Mouse (Mus musculus) C2C12 (cell line): ENCODE data around the gene Tmem265. TPM values are rescaled to one million over a fixed set of nuclear protein-coding genes. Genes with fewer than 3 reads are reported as not detected.
A peak's percentile ranks its signal among the peaks of the same experiment; 100 is the strongest.

Experiments used
- H3K27me3 ChIP-seq: one replicate; pipeline ENCODE4 v1.6.1; 2011; ENCODE audit not compliant: control insufficient read depth, insufficient read depth, insufficient read length
- H3K36me3 ChIP-seq: one replicate; pipeline ENCODE4 v1.6.1; 2011; ENCODE audit not compliant: control insufficient read depth, insufficient read depth
- H3K4me3 ChIP-seq: one replicate; pipeline ENCODE4 v1.5.1; 2011; ENCODE audit warnings: mild to moderate bottlenecking, control low read depth; ENCODE audit not compliant: poor library complexity, insufficient read depth, severe bottlenecking
- H3K79me2 ChIP-seq: one replicate; pipeline ENCODE4 v1.6.1; 2011; ENCODE audit not compliant: control insufficient read depth, insufficient read depth
- H3K79me3 ChIP-seq: one replicate; pipeline ENCODE4 v1.6.1; 2011; ENCODE audit warnings: low read depth, control low read depth
- H3ac ChIP-seq: one replicate; pipeline ENCODE3; 2011; ENCODE audit warnings: low read depth; ENCODE audit not compliant: control insufficient read depth, insufficient read length
- CEBPB ChIP-seq: IDR thresholded peaks from one replicate; pipeline ENCODE4 v1.6.1; 2011; ENCODE audit warnings: low read depth, mild to moderate bottlenecking, control low read depth, moderate library complexity
- CTCF ChIP-seq: IDR thresholded peaks from one replicate; pipeline ENCODE4 v1.5.1; 2011; ENCODE audit not compliant: control insufficient read depth, insufficient read depth, insufficient read length
- FOSL1 ChIP-seq: IDR thresholded peaks from one replicate; pipeline ENCODE4 v1.8.0; 2011; ENCODE audit warnings: mild to moderate bottlenecking, low read length; ENCODE audit not compliant: poor library complexity, insufficient read depth, severe bottlenecking
- MAX ChIP-seq: IDR thresholded peaks from one replicate; pipeline ENCODE4 v1.6.1; 2011; ENCODE audit warnings: mild to moderate bottlenecking, control low read depth
- MYOD1 ChIP-seq: IDR thresholded peaks from one replicate; pipeline ENCODE4 v1.6.1; 2011; ENCODE audit warnings: low read depth; ENCODE audit not compliant: control insufficient read depth, insufficient read length
- MYOG ChIP-seq: IDR thresholded peaks from one replicate; pipeline ENCODE4 v1.6.1; 2011; ENCODE audit not compliant: control insufficient read depth, insufficient read length; ENCODE audit errors: extremely low read depth
- USF1 ChIP-seq: IDR thresholded peaks from one replicate; pipeline ENCODE4 v1.6.1; 2011; ENCODE audit warnings: low read depth, mild to moderate bottlenecking, control low read depth, moderate library complexity
- long read RNA-seq, 2 experiments: library from polyadenylated mRNA; unstranded; transcript quantifications; one replicate each; pipeline ENCODE4 v2.0.0; 2019 to 2020
- polyA plus RNA-seq: library from polyadenylated mRNA; unstranded; fragments of >200 nt; fragmentation: generic; extraction: Trizol; gene quantifications from one replicate; pipeline ENCODE4 v1.2.1, GENCODE M21; 2012; ENCODE audit warnings: missing spikeins

Gene Tmem265
- not detected for polyA plus RNA-seq
- long read RNA-seq, experiment 1, result 0 reads
- long read RNA-seq, experiment 2, result 0 reads

- TF ChIP-seq MAX, result no peak
- Histone ChIP-seq H3K79me3 (peaks cover 1% of the 10 kb centered on the region), H3K36me3 (peaks cover 72% of the 10 kb centered on the region)
Measured at GRCm38 (mm10) chr7:127561340-127561858, at the start of gene Tmem265. Tmem265 (plus strand) TSS chr7:127561390.

DNA sequence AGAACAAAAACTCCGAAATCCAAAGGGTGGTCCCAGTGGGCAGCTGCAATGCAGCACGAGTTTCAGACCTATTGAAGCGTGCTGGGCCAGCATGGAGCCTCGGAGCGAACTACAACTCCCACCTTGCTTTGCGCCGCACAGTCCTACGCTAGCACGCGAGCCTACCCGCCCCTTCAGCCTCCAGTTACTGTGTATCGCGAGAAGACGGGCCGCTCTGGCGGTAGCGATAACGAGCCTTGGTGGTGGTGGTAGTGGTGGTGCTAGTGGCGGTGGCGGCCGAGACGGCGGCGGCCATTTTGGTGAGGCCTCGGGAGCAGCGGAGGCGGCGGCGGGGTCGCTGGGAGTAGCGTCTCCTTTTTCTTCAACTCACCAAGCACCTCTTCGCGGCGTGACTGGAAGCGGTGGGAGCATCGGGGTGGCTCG lies 49.4 kb upstream of the Tmem265 start, which contains the start of gene Srcap:
Srcap (plus strand) TSS at position 176 of the 423 bp plus-strand sequence.
- H3K36me3 ChIP-seq, result peaks cover 31% of the 10 kb centered on the region
- peak within 1 kb of the TSS; percentile 76 for H3K4me3 ChIP-seq
- TF ChIP-seq MAX (peak; percentile 69), MYOD1 (no peak)
- peaks cover 44% of the 10 kb centered on the region for H3K79me2 ChIP-seq
- H3K27me3 ChIP-seq, result no peaks in the 10 kb centered on the region
- peak within 1 kb of the TSS; percentile 93 for H3ac ChIP-seq
- peaks cover 37% of the 10 kb centered on the region for H3K79me3 ChIP-seq

More at GRCm38 (mm10) chr7:127561340-127561858, at the start of gene Tmem265:
- Histone ChIP-seq H3K4me3 (no peak within 1 kb of the TSS), H3K27me3 (no peaks in the 10 kb centered on the region), H3ac (no peak within 1 kb of the TSS), H3K79me2 (no peaks in the 10 kb centered on the region)

- H3K27me3 ChIP-seq, result no peaks in the 10 kb centered on the region
- peaks cover 37% of the 10 kb centered on the region for H3K36me3 ChIP-seq
- peaks cover 50% of the 10 kb centered on the region for H3K79me2 ChIP-seq
- peak overlapping the region; percentile 76 for H3K4me3 ChIP-seq
- TF ChIP-seq MYOD1, result no peak
- no peak for TF ChIP-seq MYOG
- no peak for TF ChIP-seq MAX
- no peak for TF ChIP-seq CEBPB
- no peak for TF ChIP-seq CTCF
- TF ChIP-seq USF1, result no peak
- no peak for TF ChIP-seq FOSL1
- H3K79me3 ChIP-seq, result peaks cover 41% of the 10 kb centered on the region
- peak overlapping the region; percentile 93 for H3ac ChIP-seq
Measured at GRCm38 (mm10) chr7:127512231-127513015, 48.8 kb upstream of the Tmem265 start.

DNA sequence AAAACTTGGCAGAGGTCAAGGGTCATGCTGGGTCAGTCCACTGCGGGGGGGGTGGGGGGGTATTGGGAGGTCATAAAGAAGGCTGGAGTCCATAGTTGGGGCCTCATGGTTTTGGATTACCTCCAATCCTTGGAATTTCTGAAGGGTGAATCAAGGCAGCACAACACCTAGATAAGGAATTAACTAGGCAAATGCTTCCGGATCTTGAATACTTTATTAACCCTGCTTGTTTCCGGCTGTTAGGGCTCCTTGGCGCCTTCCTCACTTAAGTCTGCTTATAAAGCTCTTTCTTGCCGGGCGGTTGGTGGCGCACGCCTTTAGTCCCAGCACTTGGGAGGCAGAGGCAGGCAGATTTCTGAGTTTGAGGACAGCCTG lies 48.2 kb upstream of the Tmem265 start:
- no peak for TF ChIP-seq CTCF
- no peak for TF ChIP-seq MYOG
- TF ChIP-seq USF1, result no peak
- TF ChIP-seq CEBPB, result no peak
- TF ChIP-seq MAX, result no peak
- no peak for TF ChIP-seq MYOD1
- TF ChIP-seq FOSL1, result no peak
- H3K79me3 ChIP-seq, result peaks cover 41% of the 10 kb centered on the region
- H3K36me3 ChIP-seq, result peaks cover 43% of the 10 kb centered on the region
- no peak overlapping the region for H3ac ChIP-seq
- no peaks in the 10 kb centered on the region for H3K27me3 ChIP-seq
- H3K4me3 ChIP-seq, result peak overlapping the region; percentile 76
- peaks cover 56% of the 10 kb centered on the region for H3K79me2 ChIP-seq

DNA sequence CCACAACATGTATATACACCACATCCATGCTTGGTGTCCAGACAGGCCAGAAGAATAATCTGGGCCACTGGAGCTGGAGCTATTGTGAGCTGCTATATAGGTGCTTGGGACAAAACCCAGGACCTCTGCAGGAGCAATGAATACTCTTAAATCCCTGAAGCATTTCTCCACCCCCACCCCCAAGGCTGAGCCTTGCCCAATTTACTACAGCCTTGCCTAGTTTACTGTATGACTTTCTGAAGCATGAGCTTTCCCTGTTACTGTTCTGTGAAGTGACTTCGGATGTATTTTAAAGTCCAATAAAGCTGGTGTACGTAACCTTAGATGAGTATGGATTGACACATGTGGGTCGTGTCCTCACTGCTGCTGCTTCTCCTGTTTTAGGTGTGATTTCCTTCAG lies 47.4 kb upstream of the Tmem265 start:
- Histone ChIP-seq H3K36me3 (peaks cover 50% of the 10 kb centered on the region), H3K4me3 (no peak overlapping the region), H3K79me2 (peaks cover 64% of the 10 kb centered on the region), H3K27me3 (no peaks in the 10 kb centered on the region), H3ac (no peak overlapping the region), H3K79me3 (peaks cover 43% of the 10 kb centered on the region)
- TF ChIP-seq MYOG, result no peak
- TF ChIP-seq CEBPB, result no peak
- TF ChIP-seq CTCF, result no peak
- no peak for TF ChIP-seq MAX
- no peak for TF ChIP-seq MYOD1
- TF ChIP-seq USF1, result no peak
- no peak for TF ChIP-seq FOSL1

DNA sequence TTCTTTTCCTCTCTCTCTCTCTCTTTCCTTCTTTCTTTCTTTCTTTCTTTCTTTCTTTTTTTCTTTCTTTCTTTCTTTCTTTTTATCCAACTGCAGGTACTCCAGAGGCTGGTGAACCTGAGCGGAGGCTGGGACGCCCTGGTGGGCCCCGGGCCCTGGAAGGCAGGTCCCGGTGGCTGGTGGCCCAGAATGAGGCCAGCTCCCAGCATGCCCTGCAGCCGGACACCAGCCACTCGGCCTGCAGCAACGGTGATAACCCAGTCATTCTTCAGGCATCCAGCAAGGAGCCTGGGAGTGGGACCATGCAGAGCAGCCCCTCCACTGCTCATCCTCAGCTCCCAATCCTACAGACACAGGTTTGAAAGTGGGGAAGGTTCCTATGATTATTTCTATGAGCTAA lies 45.3 kb upstream of the Tmem265 start:
- Histone ChIP-seq H3ac (no peak overlapping the region), H3K4me3 (no peak overlapping the region), H3K36me3 (peaks cover 70% of the 10 kb centered on the region), H3K79me2 (peaks cover 64% of the 10 kb centered on the region), H3K27me3 (no peaks in the 10 kb centered on the region), H3K79me3 (peaks cover 44% of the 10 kb centered on the region)
- TF ChIP-seq CEBPB, result no peak
- TF ChIP-seq MYOG, result no peak
- no peak for TF ChIP-seq USF1
- no peak for TF ChIP-seq MYOD1
